In the genomic region with DNA sequence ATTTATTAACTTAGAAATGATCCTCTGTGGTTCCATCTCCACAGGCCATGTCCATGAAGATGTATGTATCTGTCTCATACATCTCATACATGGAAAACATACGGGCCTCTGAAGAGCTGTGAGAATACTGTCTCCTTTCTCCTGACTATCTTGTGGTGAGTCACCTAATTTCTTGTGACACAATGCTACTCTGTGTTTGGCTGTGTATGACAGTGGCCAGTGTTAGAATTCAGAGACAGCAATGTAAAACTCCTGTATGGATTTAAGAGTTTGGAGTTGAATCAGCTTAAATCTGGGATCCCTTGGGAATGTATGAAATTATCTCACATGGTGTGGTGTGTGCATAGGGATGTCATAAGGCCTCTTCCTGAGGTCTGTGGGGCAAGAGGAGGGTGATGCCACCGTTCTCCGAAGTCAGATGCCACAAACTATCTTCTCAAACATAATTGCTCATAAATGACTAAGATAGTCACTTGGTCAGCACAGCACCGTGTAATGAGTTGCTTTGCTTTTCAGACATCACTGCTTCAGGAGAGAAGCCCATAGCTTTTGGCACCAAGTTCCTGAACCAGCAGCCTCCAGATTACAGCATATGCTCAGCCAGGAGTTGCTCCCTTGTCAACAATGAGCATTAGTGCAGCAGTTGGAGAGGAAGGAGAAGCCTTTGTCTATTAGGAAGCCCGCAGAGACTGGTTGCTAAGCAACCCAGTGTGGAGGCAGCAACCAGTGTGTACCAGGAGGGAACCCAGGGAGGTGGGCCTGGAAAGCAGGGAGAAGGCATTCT, we compare ENCODE assay signal across 10 mouse cellular contexts.
DNase-seq lines count a peak whose midpoint lies in the region; ATAC-seq and TF ChIP-seq lines count a peak whose summit lies in the region.
"Had no signal": no experiment of that assay in that cellular context is flagged by ENCODE, and none has a peak within 500 bp of the region (broad histone marks: within the 10 kb centered on the region; RNA-seq: fewer than 3 reads in every experiment).

No protein-coding gene starts in this region.

- H3K4me2 ChIP-seq in limb, embryonic 14.5 days (replicated peaks; ENCODE audit: low read depth, low read length, severe bottlenecking), result no peak overlapping the region
- H3K4me2 ChIP-seq in liver, postnatal 0 days (ENCODE audit: low read depth, low read length), result no peak overlapping the region
- H3K4me2 ChIP-seq: lung, embryonic 15.5 days had no signal

- no peaks in the 10 kb centered on the region for H3K27me3 ChIP-seq in limb, embryonic 14.5 days (ENCODE audit: control insufficient read depth, insufficient read depth, low read length)
- H3K27me3 ChIP-seq in limb, embryonic 10.5 days (ENCODE audit: low read depth, poor library complexity, severe bottlenecking), result no peaks in the 10 kb centered on the region
- H3K27me3 ChIP-seq in liver, postnatal 0 days (ENCODE audit: insufficient read depth, low read length), result no peaks in the 10 kb centered on the region
- H3K27me3 ChIP-seq: CH12.LX; lung, embryonic 15.5 days had no signal

- H3K36me3 ChIP-seq in limb, embryonic 14.5 days (ENCODE audit: control insufficient read depth, insufficient read depth, low read length), result no peaks in the 10 kb centered on the region
- no peaks in the 10 kb centered on the region for H3K36me3 ChIP-seq in limb, embryonic 10.5 days
- no peaks in the 10 kb centered on the region for H3K36me3 ChIP-seq in liver, postnatal 0 days (replicated peaks; ENCODE audit: insufficient read depth, low read length)
- H3K36me3 ChIP-seq: lung, embryonic 15.5 days had no signal

- peak; percentile 8 for DNase-seq in limb, embryonic 14.5 days (ENCODE audit: low spot score)
- no peak for DNase-seq in limb, embryonic 10.5 days (ENCODE audit: low spot score)
- DNase-seq in frontal cortex, postnatal 36 days (ENCODE audit: low spot score in 2 of 2), result peak; percentile 70 to 77
- DNase-seq in left cerebral cortex, postnatal 4 days, result peak; percentile 57
- peak; percentile 37 for DNase-seq in right cerebral cortex, postnatal 4 days
- DNase-seq in liver, postnatal 0 days, result no peak
- DNase-seq in ovary, adult 18-20 months (ENCODE audit: low spot score), result no peak
- no peak for DNase-seq in thymus, postnatal 0 days (ENCODE audit: low spot score)

- no peak for TF ChIP-seq CTCF in liver, postnatal 0 days (IDR thresholded peaks at IDR 0.05; ENCODE audit: low read depth)

- intact Hi-C loops in left cerebral cortex, postnatal 4 days (cut with DNase I), result no loop called here

- no peak for TF ChIP-seq EP300 in liver, postnatal 0 days (IDR thresholded peaks at IDR 0.05; ENCODE audit: low read depth)

- WGBS in limb, embryonic 14.5 days, result 69% methylated on average over 5 of the region's 5 CpGs
- WGBS in limb, embryonic 10.5 days, result 65% methylated on average over 5 of the region's 5 CpGs
- 51% methylated on average over 5 of the region's 5 CpGs for WGBS in liver, postnatal 0 days (ENCODE audit: insufficient replicate concordance)

- no peak overlapping the region for H3K9ac ChIP-seq in limb, embryonic 14.5 days (ENCODE audit: low read depth, low read length, severe bottlenecking)
- H3K9ac ChIP-seq in liver, postnatal 0 days (replicated peaks), result no peak overlapping the region
- H3K9ac ChIP-seq: lung, embryonic 15.5 days had no signal

- no peak overlapping the region for H3K27ac ChIP-seq in limb, embryonic 14.5 days (replicated peaks; ENCODE audit: low read depth, low read length)
- H3K27ac ChIP-seq in limb, embryonic 10.5 days, result no peak overlapping the region
- H3K27ac ChIP-seq in liver, postnatal 0 days (ENCODE audit: low read depth), result no peak overlapping the region
- H3K27ac ChIP-seq: lung, embryonic 15.5 days had no signal

- no peaks in the 10 kb centered on the region for H3K4me1 ChIP-seq in limb, embryonic 14.5 days (ENCODE audit: control insufficient read depth, insufficient read depth, low read length)
- peaks cover 3% of the 10 kb centered on the region; the same call in 1 of the 2 replicates for H3K4me1 ChIP-seq in limb, embryonic 10.5 days
- no peaks in the 10 kb centered on the region for H3K4me1 ChIP-seq in liver, postnatal 0 days (ENCODE audit: insufficient read depth)
- H3K4me1 ChIP-seq: lung, embryonic 15.5 days had no signal

- H3K9me3 ChIP-seq in limb, embryonic 14.5 days (ENCODE audit: control insufficient read depth, low read length), result no peaks in the 10 kb centered on the region
- no peaks in the 10 kb centered on the region for H3K9me3 ChIP-seq in limb, embryonic 10.5 days (replicated peaks)
- H3K9me3 ChIP-seq in liver, postnatal 0 days (ENCODE audit: low read length), result no peaks in the 10 kb centered on the region
- H3K9me3 ChIP-seq: lung, embryonic 15.5 days had no signal

- no peak for ATAC-seq in limb, embryonic 14.5 days (ENCODE audit: low FRiP score, low read depth)
- no peak for ATAC-seq in liver, postnatal 0 days

- no peak overlapping the region for H3K4me3 ChIP-seq in limb, embryonic 14.5 days (replicated peaks; ENCODE audit: low read length)
- no peak overlapping the region for H3K4me3 ChIP-seq in limb, embryonic 10.5 days
- H3K4me3 ChIP-seq in liver, postnatal 0 days (ENCODE audit: low read depth, low read length), result no peak overlapping the region
- H3K4me3 ChIP-seq: lung, embryonic 15.5 days had no signal

- TF ChIP-seq POLR2A in limb, embryonic 14.5 days (IDR thresholded peaks at IDR 0.05; ENCODE audit: borderline replicate concordance, extremely low read depth, insufficient read depth, insufficient read length), result no peak

Comparison
In these comparisons a context has a peak if more than half of its experiments do, and no peak if none do; other contexts are left out.
1. DNase-seq: peak in limb, embryonic 14.5 days (single experiment), frontal cortex, postnatal 36 days (2 of 2), left cerebral cortex, postnatal 4 days (single experiment) and right cerebral cortex, postnatal 4 days (single experiment); none in limb, embryonic 10.5 days (single experiment), liver, postnatal 0 days (single experiment), ovary, adult 18-20 months (single experiment) and thymus, postnatal 0 days (single experiment).